Mouse (Mus musculus) C2C12 (cell line): ENCODE results near the gene Cchcr1. TPM values are rescaled to one million over a fixed set of nuclear protein-coding genes. Genes with fewer than 3 reads are reported as not detected.

Experiments used
- H3K27me3 ChIP-seq: one replicate; pipeline ENCODE4 v1.6.1; 2011; ENCODE audit not compliant: control insufficient read depth, insufficient read depth, insufficient read length
- H3K36me3 ChIP-seq: one replicate; pipeline ENCODE4 v1.6.1; 2011; ENCODE audit not compliant: control insufficient read depth, insufficient read depth
- H3K4me3 ChIP-seq: one replicate; pipeline ENCODE4 v1.5.1; 2011; ENCODE audit warnings: mild to moderate bottlenecking, control low read depth; ENCODE audit not compliant: poor library complexity, insufficient read depth, severe bottlenecking
- H3K79me2 ChIP-seq: one replicate; pipeline ENCODE4 v1.6.1; 2011; ENCODE audit not compliant: control insufficient read depth, insufficient read depth
- H3K79me3 ChIP-seq: one replicate; pipeline ENCODE4 v1.6.1; 2011; ENCODE audit warnings: low read depth, control low read depth
- H3ac ChIP-seq: one replicate; pipeline ENCODE3; 2011; ENCODE audit warnings: low read depth; ENCODE audit not compliant: control insufficient read depth, insufficient read length
- CEBPB ChIP-seq: IDR thresholded peaks from one replicate; pipeline ENCODE4 v1.6.1; 2011; ENCODE audit warnings: low read depth, mild to moderate bottlenecking, control low read depth, moderate library complexity
- CTCF ChIP-seq: IDR thresholded peaks from one replicate; pipeline ENCODE4 v1.5.1; 2011; ENCODE audit not compliant: control insufficient read depth, insufficient read depth, insufficient read length
- FOSL1 ChIP-seq: IDR thresholded peaks from one replicate; pipeline ENCODE4 v1.8.0; 2011; ENCODE audit warnings: mild to moderate bottlenecking, low read length; ENCODE audit not compliant: poor library complexity, insufficient read depth, severe bottlenecking
- MAX ChIP-seq: IDR thresholded peaks from one replicate; pipeline ENCODE4 v1.6.1; 2011; ENCODE audit warnings: mild to moderate bottlenecking, control low read depth
- MYOD1 ChIP-seq: IDR thresholded peaks from one replicate; pipeline ENCODE4 v1.6.1; 2011; ENCODE audit warnings: low read depth; ENCODE audit not compliant: control insufficient read depth, insufficient read length
- MYOG ChIP-seq: IDR thresholded peaks from one replicate; pipeline ENCODE4 v1.6.1; 2011; ENCODE audit not compliant: control insufficient read depth, insufficient read length; ENCODE audit errors: extremely low read depth
- USF1 ChIP-seq: IDR thresholded peaks from one replicate; pipeline ENCODE4 v1.6.1; 2011; ENCODE audit warnings: low read depth, mild to moderate bottlenecking, control low read depth, moderate library complexity
- polyA plus RNA-seq: library from polyadenylated mRNA; unstranded; fragments of >200 nt; fragmentation: generic; extraction: Trizol; gene quantifications from one replicate; pipeline ENCODE4 v1.2.1, GENCODE M21; 2012; ENCODE audit warnings: missing spikeins

Gene Cchcr1
- polyA plus RNA-seq, 1 experiment: 15.9 TPM

DNA sequence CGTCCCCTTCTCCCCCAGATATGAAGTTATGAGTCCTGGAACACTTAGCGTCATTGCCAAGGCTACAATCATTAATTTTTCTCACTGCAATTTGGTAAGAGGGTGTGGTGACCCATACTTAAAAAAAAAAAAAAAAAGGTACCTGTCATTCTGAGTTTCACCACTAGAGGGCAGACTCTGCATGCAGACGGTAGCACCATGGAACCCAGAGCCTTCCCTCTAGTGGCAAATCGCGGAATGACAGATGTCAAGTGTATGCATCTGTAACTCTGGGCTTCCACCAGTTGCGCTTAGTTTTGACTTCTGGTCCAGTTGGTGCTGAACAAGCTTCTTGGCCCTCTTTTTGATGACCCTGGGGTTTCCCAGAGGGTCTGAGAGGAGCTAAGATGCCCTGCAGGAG is 61.3 kb downstream of the Cchcr1 start:
- no peak overlapping the region for H3ac ChIP-seq
- no peaks in the 10 kb centered on the region for H3K36me3 ChIP-seq
- H3K79me3 ChIP-seq: no peaks in the 10 kb centered on the region
- no peaks in the 10 kb centered on the region for H3K79me2 ChIP-seq
- H3K4me3 ChIP-seq: no peak overlapping the region
- TF ChIP-seq USF1: no peak
- TF ChIP-seq MYOG: no peak
- peak; percentile 41 for TF ChIP-seq MAX
- TF ChIP-seq CEBPB: no peak
- TF ChIP-seq FOSL1: no peak
- TF ChIP-seq MYOD1: no peak
- TF ChIP-seq CTCF: peak; percentile 94
- H3K27me3 ChIP-seq: no peaks in the 10 kb centered on the region

Other genes with a start within 250 kb of the Cchcr1 start
- 3.3 TPM for gene H2-Q1, start 196.7 kb upstream of the Cchcr1 start, polyA plus RNA-seq
- 0.11 TPM for gene H2-Q2, start 174.9 kb upstream of the Cchcr1 start, polyA plus RNA-seq
- gene H2-Q4, start 137.5 kb upstream of the Cchcr1 start, polyA plus RNA-seq: 3.5 TPM
- not detected for gene H2-Q6, start 92.2 kb upstream of the Cchcr1 start, polyA plus RNA-seq
- gene H2-Q7, start 77.9 kb upstream of the Cchcr1 start, polyA plus RNA-seq: 0.14 TPM
- gene H2-Q10, start 47.0 kb upstream of the Cchcr1 start, polyA plus RNA-seq: 0.01 TPM
- not detected for gene Pou5f1, start 11.1 kb upstream of the Cchcr1 start, polyA plus RNA-seq
- gene Tcf19, start 276 bp upstream of the Cchcr1 start, polyA plus RNA-seq: 46.7 TPM
- 0.08 TPM for gene Psors1c2, start 16.1 kb downstream of the Cchcr1 start, polyA plus RNA-seq
- gene Cdsn, start 35.0 kb downstream of the Cchcr1 start, polyA plus RNA-seq: 2.0 TPM
- gene 2300002M23Rik, start 50.4 kb downstream of the Cchcr1 start, polyA plus RNA-seq: not detected
- not detected for gene Sfta2, start 84.4 kb downstream of the Cchcr1 start, polyA plus RNA-seq
- gene Gm9573, start 109.5 kb downstream of the Cchcr1 start, polyA plus RNA-seq: not detected
- gene Mucl3, start 126.6 kb downstream of the Cchcr1 start, polyA plus RNA-seq: 0.05 TPM
- gene Vars2, start 150.5 kb downstream of the Cchcr1 start, polyA plus RNA-seq: 12.6 TPM
- gene Gtf2h4, start 156.6 kb downstream of the Cchcr1 start, polyA plus RNA-seq: 40.6 TPM
- 56.6 TPM for gene Ddr1, start 187.5 kb downstream of the Cchcr1 start, polyA plus RNA-seq